Mouse (Mus musculus): ENCODE data around the gene Derl2.

The Derl2 gene

GRCm38 (mm10) chr11:71019201-71020068, at the start of gene Derl2, which contains the start of gene Mis12:
Gene Derl2, minus strand, starts transcription at chr11:71019841.
Gene Mis12, plus strand, starts transcription at chr11:71019611.
- peak; percentile 98 for DNase-seq

- peak in 1 of 2 experiments; percentile 14 for DNase-seq
Measured at GRCm38 (mm10) chr11:71052554-71052953, 32.9 kb upstream of the Derl2 start.

GRCm38 (mm10) chr11:71039526-71040298, 20.1 kb upstream of the Derl2 start:
- no peak for DNase-seq

GRCm38 (mm10) chr11:71033163-71033761, 13.6 kb upstream of the Derl2 start, which contains the start of gene 6330403K07Rik:
Gene 6330403K07Rik, minus strand, starts transcription at chr11:71033513.
- DNase-seq = peak; percentile 24 to 40

- peak; percentile 10 to 14 for DNase-seq
Measured at GRCm38 (mm10) chr11:71032491-71033162, 13.0 kb upstream of the Derl2 start.

- no peak for DNase-seq
Measured at GRCm38 (mm10) chr11:71032070-71032469, 12.4 kb upstream of the Derl2 start.

GRCm38 (mm10) chr11:71029403-71030118, 9.9 kb upstream of the Derl2 start:
- DNase-seq = no peak

GRCm38 (mm10) chr11:71028280-71028679, 8.6 kb upstream of the Derl2 start:
- no peak for DNase-seq

GRCm38 (mm10) chr11:71018416-71019200, 1.0 kb downstream of the Derl2 start:
- no peak for DNase-seq

- DNase-seq = no peak
Measured at GRCm38 (mm10) chr11:71017051-71017450, 2.6 kb downstream of the Derl2 start.

GRCm38 (mm10) chr11:71012743-71013142, 6.9 kb downstream of the Derl2 start:
- DNase-seq = no peak

GRCm38 (mm10) chr11:71008321-71008720, 11.3 kb downstream of the Derl2 start:
- peak in 1 of 2 experiments; percentile 29 for DNase-seq

- no peak for DNase-seq
Measured at GRCm38 (mm10) chr11:71007831-71008230, 11.8 kb downstream of the Derl2 start.

- DNase-seq = no peak
Measured at GRCm38 (mm10) chr11:71007026-71007425, 12.6 kb downstream of the Derl2 start.

- no peak for DNase-seq
Measured at GRCm38 (mm10) chr11:71005046-71005445, 14.6 kb downstream of the Derl2 start.

- DNase-seq = peak; percentile 95 to 97
Measured at GRCm38 (mm10) chr11:71004316-71004773, 15.3 kb downstream of the Derl2 start, which contains the start of gene Dhx33. Gene Dhx33, minus strand, starts transcription at chr11:71004437.

- no peak for DNase-seq
Measured at GRCm38 (mm10) chr11:71003611-71004315, 15.9 kb downstream of the Derl2 start.

- DNase-seq = no peak
Measured at GRCm38 (mm10) chr11:71001167-71001566, 18.5 kb downstream of the Derl2 start.

GRCm38 (mm10) chr11:70982557-70983228, 36.9 kb downstream of the Derl2 start, which contains the start of gene C1qbp:
Gene C1qbp, minus strand, starts transcription at chr11:70983026.
- peak; percentile 96 to 98 for DNase-seq
